Mouse (Mus musculus): ENCODE data around the gene Wnt11.

The Wnt11 gene

DNA sequence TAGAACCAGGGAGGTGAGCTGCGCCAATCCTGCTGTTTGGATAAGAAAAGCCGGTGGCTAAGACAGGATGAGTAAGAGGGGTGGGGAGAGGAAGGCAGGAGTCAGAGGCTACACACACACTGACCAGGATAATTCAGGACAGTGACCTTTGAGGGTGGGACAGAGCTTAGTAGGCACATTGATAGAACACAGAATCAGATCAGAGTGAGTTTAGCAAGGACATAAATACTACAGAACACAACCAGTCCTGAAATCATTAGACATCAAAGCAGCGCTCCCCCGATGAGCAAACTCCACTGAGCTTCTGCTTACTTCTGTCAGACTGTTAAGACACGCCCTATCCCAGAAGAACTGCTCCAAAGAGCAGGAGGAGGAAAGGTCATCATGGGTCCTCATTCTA lies 69.0 kb downstream of the Wnt11 start:
- DNase-seq (ENCODE audit: low read depth, low spot score), result no peak

All from CD4-positive, CD25-positive, alpha-beta regulatory T cell, adult 2 months (primary cell).